Mouse (Mus musculus) cerebellum, postnatal 14 days (tissue): ENCODE measurements around the gene Map2k2.
A peak's percentile ranks its signal among the peaks of the same experiment; 100 is the strongest.
"Not testable (repeated sequence)": the region's sequence is repeated elsewhere in the genome, so short reads cannot be mapped to it uniquely, and the experiment has no call there.

Experiments
- DNase-seq, 2 experiments: peaks; one replicate each; pipeline ENCODE4 v3.0.0; 2021; ENCODE audit warnings: mixed read lengths in 2 of 2

The Map2k2 gene

GRCm38 (mm10) chr10:81105565-81106112 is at the start of gene Map2k2:
TSS of gene Map2k2 (plus strand) at chr10:81105915.
- peak; percentile 97 to 98 for DNase-seq

- no peak for DNase-seq
Measured at GRCm38 (mm10) chr10:81057406-81058130, 48.1 kb upstream of the Map2k2 start.

DNA sequence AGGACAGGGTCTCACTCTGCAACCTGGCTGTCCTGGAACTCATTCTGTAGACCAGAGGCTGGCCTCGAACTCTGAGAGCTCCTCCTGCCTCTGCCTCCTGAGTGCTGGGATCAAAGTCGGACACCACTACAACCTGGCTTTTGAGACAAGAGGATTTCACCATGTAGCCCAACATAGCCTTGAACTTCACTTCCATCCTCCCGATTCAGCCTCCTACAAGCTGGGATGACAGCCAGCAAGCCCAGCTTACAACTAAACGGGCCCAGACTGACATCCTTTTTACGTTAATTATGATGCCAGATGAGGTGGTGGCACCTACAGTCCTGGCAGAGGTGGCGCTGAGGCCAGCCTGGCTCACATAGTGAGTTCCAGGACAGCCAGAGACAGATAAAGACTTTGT is 46.8 kb upstream of the Map2k2 start:
- no peak for DNase-seq

GRCm38 (mm10) chr10:81059603-81060543 is 45.8 kb upstream of the Map2k2 start, which contains the start of gene Sgta:
TSS of gene Sgta (minus strand) at chr10:81060181.
- DNase-seq, result peak; percentile 100

DNA sequence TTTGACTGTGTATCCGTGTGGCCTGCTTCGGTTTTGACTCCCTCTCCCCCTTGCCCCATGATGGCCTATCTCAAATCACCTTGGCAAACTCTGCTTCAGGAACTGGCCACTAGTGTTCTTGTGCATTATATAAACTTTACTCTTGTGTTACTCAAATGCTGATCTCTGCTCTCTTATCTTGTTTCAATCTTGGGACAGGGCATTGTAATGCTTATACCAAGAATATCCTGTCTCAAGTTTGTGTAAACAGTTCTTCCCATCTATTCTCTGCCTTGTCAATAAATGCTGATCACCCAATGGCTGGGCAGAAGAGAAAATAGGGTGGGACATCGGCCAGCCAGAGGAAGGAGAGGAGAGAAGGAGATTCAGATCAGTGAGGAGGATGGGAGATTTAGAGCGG is 43.0 kb upstream of the Map2k2 start:
- DNase-seq, result no peak

DNA sequence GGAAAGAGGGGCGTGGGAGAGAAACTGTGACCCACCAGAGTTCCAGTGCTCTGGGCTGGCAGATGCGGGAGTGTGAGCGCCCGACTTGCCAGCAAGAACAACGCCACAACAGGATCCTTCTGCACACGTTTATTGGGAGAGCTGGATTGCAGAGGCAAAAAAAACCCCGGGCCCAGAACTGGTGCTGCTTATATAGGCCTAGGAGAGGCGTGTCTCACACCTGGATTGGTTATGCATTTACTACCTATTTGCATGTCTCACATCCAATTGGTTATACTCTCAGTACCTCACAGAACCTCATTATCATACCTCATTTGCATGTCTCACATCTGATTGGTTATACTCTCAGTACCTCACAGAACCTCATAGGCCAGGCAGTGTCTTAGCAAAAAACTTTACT is 41.2 kb upstream of the Map2k2 start:
- not testable (repeated sequence) for DNase-seq

- DNase-seq, result no peak
Measured at GRCm38 (mm10) chr10:81068706-81069105, 37.0 kb upstream of the Map2k2 start.

- peak; percentile 98 for DNase-seq
Measured at GRCm38 (mm10) chr10:81069836-81070235, 35.9 kb upstream of the Map2k2 start, which contains the start of gene Thop1. TSS of gene Thop1 (plus strand) at chr10:81070035.

DNA sequence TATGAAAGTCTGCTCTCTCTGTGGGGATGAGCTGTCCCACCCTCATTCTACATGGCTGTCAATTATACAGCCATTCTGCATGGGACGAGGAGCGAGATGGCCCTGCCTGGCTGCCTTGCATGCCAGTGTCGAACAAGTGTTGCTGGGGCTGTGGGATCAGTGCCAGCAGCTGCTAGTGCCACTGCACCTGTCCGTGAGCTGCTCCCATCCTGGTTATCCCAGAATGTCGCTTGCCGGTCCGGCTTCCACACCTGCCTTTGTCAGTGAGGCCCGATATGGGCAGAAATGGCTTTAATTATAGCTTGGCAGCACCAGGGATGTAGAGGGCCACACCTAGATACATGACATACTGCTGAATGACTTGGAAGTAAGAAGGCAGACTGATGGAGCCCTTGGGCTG is 33.4 kb upstream of the Map2k2 start:
- DNase-seq, result no peak

DNA sequence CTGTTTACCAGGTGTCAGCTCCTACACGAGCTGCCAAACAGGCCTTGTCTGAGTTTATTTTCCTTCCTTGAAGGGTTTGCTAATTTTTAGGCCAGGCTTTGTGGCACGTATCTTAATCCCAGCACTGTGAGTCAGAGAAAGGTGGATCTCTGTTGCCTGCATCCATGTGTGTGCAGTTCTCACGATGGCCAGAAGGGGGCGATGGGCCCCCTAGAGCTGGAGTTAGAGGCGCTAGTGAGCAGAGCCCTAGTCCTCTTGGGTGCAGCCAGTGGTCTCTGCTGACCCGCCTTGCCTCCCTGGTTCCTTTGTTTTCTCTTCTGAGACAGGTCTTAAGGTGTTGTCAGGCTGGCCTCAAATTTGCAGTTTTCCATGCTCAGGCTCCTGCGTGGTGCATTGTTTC is 32.3 kb upstream of the Map2k2 start:
- DNase-seq, result peak in 1 of 2 experiments; percentile 57

DNA sequence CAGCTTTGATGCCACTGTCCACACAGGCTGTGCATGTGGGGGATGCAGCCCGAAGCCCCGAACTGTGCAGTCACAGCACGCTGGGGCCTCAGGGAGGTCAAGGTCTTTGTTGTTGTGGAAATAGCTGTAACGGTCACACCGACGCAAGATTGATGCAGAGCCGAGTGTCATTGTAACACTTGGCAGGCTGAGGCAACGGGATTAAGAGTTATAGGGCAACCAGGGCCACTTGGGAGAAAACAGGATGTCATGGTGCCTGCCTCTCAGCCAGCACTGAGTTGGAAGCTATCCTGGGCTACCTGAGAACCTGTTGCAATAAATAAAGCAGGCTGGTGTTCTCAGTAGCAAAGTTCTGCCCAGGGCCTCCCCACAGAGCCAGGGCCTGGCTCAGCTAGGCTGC is 30.0 kb upstream of the Map2k2 start:
- no peak for DNase-seq

GRCm38 (mm10) chr10:81076356-81076755 is 29.4 kb upstream of the Map2k2 start:
- no peak for DNase-seq

- no peak for DNase-seq
Measured at GRCm38 (mm10) chr10:81077916-81078315, 27.8 kb upstream of the Map2k2 start.

DNA sequence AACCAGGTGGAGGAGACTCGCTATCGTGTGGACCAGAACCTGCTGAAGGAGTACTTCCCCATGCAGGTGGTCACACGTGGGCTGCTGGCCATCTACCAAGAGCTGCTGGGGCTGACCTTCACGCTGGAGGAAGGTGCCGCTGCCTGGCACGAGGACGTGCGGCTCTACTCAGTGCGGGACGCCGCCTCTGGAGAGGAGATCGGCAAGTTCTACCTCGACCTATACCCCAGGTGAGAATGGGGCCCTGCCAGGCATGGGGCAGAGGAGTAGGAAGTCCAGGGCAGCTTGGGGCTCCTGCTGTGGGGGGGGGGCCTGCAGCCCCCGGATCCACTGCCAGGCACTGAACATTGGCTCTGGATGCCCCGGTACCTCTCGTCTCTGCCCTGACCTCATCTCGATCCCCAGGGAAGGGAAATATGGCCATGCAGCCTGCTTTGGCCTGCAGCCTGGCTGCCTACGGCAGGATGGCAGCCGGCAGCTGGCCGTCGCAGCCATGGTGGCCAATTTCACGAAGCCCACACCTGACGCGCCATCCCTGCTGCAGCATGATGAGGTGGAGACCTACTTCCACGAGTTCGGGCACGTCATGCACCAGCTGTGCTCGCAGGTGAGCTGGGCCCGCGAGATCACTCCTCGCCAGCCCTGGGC is 25.6 kb upstream of the Map2k2 start:
- peak; percentile 56 to 68 for DNase-seq

DNA sequence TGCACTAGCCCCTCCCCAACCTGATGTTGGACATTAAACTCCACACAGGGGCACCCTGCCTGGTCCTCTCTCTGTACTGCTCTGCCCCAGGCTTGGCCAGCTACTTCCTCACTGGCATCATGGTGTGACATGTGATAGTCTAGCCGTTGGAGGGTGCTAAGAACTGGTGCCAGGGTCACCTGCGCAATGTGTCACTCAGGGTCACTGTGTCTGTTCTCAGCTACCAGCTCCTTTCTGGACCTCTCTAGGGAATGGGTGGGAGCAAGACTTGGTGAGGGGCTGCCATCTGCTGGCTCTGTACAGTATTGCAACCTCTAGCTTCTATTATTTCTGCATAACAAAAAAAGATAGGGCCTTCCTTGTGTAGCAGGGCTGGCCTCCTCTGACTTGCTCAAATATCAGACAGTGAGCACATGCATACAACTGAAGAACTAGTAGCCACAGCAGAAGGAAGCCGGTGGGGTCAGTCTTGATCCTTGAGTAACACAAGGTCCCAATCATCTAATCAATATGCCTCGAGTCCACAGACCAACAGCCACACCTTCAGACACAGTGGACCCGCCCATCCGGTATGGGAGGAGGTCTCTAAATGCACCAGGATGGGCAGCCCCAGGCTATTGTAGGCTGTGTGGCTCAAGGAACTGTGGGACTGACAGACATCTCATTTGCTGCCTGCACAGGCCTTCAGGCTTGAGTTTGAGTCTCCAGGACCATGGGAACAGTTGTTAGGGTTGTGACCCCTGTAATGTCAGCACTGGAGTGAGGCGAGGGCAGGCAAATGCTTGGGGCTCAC is 23.4 kb upstream of the Map2k2 start:
- DNase-seq, result peak; percentile 82 to 87

GRCm38 (mm10) chr10:81087021-81087420 is 18.7 kb upstream of the Map2k2 start:
- DNase-seq, result peak in 1 of 2 experiments; percentile 56

DNA sequence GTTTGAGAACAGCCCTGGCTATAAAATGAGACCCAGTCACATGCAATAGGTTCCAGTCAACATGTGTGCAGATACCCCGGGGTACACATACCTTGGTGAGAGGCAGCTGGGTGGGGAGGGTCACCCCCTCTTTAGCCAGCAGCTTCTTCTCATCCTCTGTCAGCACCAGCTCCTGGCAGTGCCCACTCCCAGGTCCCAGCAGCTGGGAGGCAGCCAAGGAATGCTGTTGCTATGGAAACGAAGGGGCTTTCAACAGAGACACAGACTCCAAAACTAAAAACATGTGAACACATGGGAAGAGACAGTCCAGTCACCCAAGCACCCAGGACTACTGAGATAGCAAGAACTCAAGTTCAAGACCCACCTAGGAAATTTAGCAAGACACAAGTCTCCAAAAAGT is 16.5 kb upstream of the Map2k2 start:
- peak; percentile 48 to 76 for DNase-seq

DNA sequence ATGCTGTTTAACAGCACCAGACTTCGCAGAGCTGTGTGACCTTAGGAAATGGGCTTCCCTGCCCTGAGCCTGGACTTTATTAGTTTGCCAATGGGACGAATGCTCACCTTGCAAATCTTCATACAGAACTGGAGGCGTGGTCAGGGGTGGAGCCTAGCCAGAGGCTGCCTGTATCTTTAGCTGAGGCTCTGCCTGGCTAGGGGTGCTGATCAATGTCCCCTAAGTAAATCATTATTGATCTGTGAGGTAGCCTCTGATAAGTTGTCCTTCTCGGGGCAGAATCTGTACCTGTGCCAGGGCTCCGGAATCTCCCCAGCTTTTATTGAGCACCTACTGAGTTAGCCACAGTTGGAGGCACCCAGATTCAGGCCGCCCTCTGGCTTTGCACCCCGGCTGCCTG is 15.1 kb upstream of the Map2k2 start:
- no peak for DNase-seq

- DNase-seq, result peak; percentile 33 to 67
Measured at GRCm38 (mm10) chr10:81092465-81093250, 13.1 kb upstream of the Map2k2 start.

DNA sequence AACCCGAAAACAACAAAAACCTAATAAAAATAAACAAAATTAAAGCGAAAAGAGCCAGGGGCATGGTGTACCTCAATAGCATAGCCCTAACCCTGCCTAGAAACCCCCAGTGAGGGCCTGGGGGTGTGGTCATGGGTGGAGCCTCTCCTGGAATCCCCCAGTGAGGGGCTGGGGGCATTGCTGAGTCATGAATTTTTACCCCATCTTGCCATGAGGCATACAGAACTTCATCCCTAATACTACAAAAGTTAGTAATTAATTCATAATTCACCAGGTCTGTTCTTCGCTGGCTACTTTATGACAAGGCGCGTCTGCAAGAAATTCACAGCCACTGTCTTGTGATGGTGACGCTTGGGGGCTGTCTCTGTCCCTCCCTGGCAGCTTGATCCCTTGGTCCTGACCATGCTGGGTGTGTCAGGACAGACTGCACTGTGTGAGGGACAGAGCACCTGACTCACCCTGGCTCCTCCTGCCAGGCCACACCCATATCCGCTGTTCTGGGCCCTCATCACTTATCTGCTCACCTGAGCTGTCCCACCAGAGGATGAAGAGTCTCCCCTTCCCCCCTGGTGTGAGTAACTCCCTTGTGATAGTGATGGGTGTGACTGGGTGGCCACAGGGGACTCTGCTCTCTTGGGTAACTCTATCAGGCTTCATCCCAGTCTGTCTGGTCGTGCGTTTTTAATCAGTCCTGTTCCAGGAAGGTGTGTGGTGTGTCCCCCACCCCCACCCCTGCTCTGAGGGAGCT is 10.6 kb upstream of the Map2k2 start:
- no peak for DNase-seq
